Mouse (Mus musculus): Measurements from ENCODE around the gene Kctd5. TPM values are rescaled to one million over a fixed set of nuclear protein-coding genes. Genes with fewer than 3 reads are reported as not detected.
A peak's percentile ranks its signal among the peaks of the same experiment; 100 is the strongest.
"Not testable (repeated sequence)": the region's sequence is repeated elsewhere in the genome, so short reads cannot be mapped to it uniquely, and the experiment has no call there.

Kctd5 gene
- 60.9 and 62.9 TPM in 2 replicates for polyA plus RNA-seq (2015; fragmentation: Nextera tagmentation; extraction: Ambion mirVana)

- under 1% methylated on average over 61 of the region's 62 CpGs for WGBS
- Histone ChIP-seq H3K36me3 (peaks cover 21% of the 10 kb centered on the region), H3K4me2 (peak within 1 kb of the TSS; percentile 67), H3K27me3 (no peaks in the 10 kb centered on the region), H3K4me1 (peaks cover 12% of the 10 kb centered on the region), H3K9me3 (no peaks in the 10 kb centered on the region), H3K27ac (peak within 1 kb of the TSS; percentile 88), H3K4me3 (peak within 1 kb of the TSS; percentile 92), H3K9ac (peak within 1 kb of the TSS; percentile 95)
- ATAC-seq (ENCODE audit: insufficient number of reproducible peaks, low FRiP score, low TSS enrichment, low read depth), result peak; percentile 95
Observed at GRCm38 (mm10) chr17:24072919-24073696, at the start of gene Kctd5. Gene Kctd5 (minus strand): TSS chr17:24073485.

DNA sequence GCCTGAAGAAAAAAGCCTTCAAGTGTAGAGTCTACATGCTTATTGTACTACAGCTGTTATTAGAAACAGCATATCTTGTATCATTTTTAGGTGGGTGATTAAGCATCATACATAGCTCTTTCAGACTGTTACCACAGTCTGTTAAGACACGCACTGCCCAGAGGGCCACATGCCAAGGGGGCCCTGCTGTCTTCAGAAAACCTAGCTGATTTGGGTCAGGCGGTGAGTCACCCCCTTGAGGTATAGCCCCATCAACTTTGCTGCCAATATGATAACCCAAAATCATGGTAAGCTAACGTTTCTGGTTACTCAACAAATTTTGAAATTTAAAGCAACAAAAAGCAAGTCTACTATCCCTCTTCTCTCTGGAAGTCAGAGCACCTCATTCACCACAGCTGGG is 46.2 kb upstream of the Kctd5 start:
- Histone ChIP-seq H3K4me2 (no peak overlapping the region), H3K4me3 (no peak overlapping the region), H3K4me1 (peaks cover 9% of the 10 kb centered on the region; the same call in 1 of the 2 replicates), H3K9ac (no peak overlapping the region), H3K9me3 (no peaks in the 10 kb centered on the region), H3K27me3 (no peaks in the 10 kb centered on the region), H3K36me3 (no peaks in the 10 kb centered on the region; the same call in 1 of the 2 replicates), H3K27ac (no peak overlapping the region)
- WGBS, result 71% methylated on average over 3 of the region's 3 CpGs
- ATAC-seq (ENCODE audit: insufficient number of reproducible peaks, low FRiP score, low TSS enrichment, low read depth), result no peak

GRCm38 (mm10) chr17:24113031-24113430 is 39.7 kb upstream of the Kctd5 start:
- no peak overlapping the region for H3K9ac ChIP-seq
- no peaks in the 10 kb centered on the region for H3K27me3 ChIP-seq
- H3K9me3 ChIP-seq, result no peaks in the 10 kb centered on the region
- WGBS, result 88% methylated on average over 4 of the region's 4 CpGs
- H3K4me3 ChIP-seq, result no peak overlapping the region
- no peak for ATAC-seq (ENCODE audit: insufficient number of reproducible peaks, low FRiP score, low TSS enrichment, low read depth)
- H3K27ac ChIP-seq, result no peak overlapping the region
- H3K36me3 ChIP-seq, result peaks cover 18% of the 10 kb centered on the region
- H3K4me1 ChIP-seq, result peaks cover 6% of the 10 kb centered on the region; the same call in 1 of the 2 replicates
- no peak overlapping the region for H3K4me2 ChIP-seq

DNA sequence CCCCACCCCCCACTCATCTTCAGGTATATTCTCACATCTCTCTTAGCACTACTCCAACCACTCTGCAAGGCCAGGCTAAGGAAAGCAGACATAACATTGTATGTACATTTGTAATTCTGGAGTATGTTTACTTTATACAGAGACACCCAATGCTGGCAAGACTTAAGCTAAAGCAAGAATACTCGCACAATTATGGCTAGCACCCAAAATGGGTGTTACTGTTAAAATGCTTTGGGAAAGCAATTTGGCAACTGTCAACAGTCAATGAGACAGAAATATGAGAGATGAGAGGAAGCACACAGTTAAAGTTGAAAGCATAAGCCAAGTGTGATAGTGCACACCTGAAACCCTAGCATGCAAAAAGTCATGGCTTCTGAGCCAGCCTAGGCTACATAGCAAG is 38.0 kb upstream of the Kctd5 start:
- H3K4me1 ChIP-seq, result 0 out of 2 replicates have a peak, but pooled peaks cover under 1% of the 10 kb centered on the region
- peaks cover 25% of the 10 kb centered on the region for H3K36me3 ChIP-seq
- WGBS, result 72% methylated on average over 1 of the region's 1 CpGs
- H3K27me3 ChIP-seq, result no peaks in the 10 kb centered on the region
- ATAC-seq (ENCODE audit: insufficient number of reproducible peaks, low FRiP score, low TSS enrichment, low read depth), result no peak
- no peak overlapping the region for H3K4me2 ChIP-seq
- no peak overlapping the region for H3K27ac ChIP-seq
- no peaks in the 10 kb centered on the region for H3K9me3 ChIP-seq
- H3K4me3 ChIP-seq, result no peak overlapping the region
- H3K9ac ChIP-seq, result no peak overlapping the region

DNA sequence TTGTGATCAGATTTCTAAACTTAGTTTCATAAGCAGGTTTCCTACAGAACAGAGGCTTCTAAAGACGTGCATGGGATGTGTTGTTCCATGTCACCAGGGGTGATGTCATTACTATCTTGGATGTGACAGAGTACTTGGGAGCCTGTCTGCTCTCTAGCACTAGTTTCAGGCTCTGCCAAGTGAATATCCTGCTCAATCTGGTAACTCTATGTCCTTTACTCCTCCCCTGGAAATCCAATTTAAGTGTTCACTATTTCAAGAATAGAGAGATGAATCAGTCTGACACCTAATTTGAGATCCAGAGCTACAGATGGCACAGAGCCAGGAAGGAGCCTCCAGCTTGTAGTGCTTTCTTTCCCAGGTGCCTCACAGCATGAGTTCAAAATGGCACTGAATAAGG is 35.6 kb upstream of the Kctd5 start:
- Histone ChIP-seq H3K4me1 (no peaks in the 10 kb centered on the region), H3K4me2 (no peak overlapping the region), H3K9ac (no peak overlapping the region), H3K36me3 (peaks cover 45% of the 10 kb centered on the region), H3K27ac (no peak overlapping the region), H3K27me3 (no peaks in the 10 kb centered on the region), H3K9me3 (no peaks in the 10 kb centered on the region), H3K4me3 (no peak overlapping the region)
- ATAC-seq (ENCODE audit: insufficient number of reproducible peaks, low FRiP score, low TSS enrichment, low read depth), result no peak
- WGBS, result 54% methylated on average over 1 of the region's 1 CpGs

DNA sequence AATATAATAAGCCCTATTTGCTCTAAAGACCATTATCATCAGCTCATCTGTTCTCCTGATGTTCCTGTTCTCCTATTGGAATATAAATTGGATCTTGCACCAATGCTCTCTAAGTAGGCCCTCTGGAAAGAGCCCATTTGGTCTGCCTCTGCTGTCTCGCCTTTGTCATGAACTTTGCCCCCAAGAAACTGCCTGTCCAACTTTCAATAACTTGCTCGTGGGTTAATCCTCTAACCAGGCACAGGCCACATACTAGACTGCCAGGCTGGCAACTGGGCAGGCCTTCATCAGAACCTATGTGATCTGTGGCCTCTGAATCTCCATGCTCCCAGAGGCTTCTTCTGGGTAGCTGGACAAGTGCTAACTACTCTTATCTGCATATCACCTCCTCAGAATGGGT is 31.8 kb upstream of the Kctd5 start:
- H3K36me3 ChIP-seq, result peaks cover 59% of the 10 kb centered on the region
- no peak overlapping the region for H3K4me2 ChIP-seq
- no peaks in the 10 kb centered on the region for H3K4me1 ChIP-seq
- H3K4me3 ChIP-seq, result no peak overlapping the region
- no peak for ATAC-seq (ENCODE audit: insufficient number of reproducible peaks, low FRiP score, low TSS enrichment, low read depth)
- H3K9ac ChIP-seq, result no peak overlapping the region
- H3K27ac ChIP-seq, result no peak overlapping the region
- WGBS, result 86% methylated on average over 2 of the region's 2 CpGs
- no peaks in the 10 kb centered on the region for H3K9me3 ChIP-seq
- H3K27me3 ChIP-seq, result no peaks in the 10 kb centered on the region

- Histone ChIP-seq H3K27me3 (no peaks in the 10 kb centered on the region), H3K4me1 (no peaks in the 10 kb centered on the region), H3K4me2 (no peak overlapping the region), H3K9me3 (no peaks in the 10 kb centered on the region), H3K9ac (no peak overlapping the region), H3K36me3 (peaks cover 60% of the 10 kb centered on the region), H3K4me3 (no peak overlapping the region), H3K27ac (no peak overlapping the region)
- WGBS, result 90% methylated on average over 4 of the region's 4 CpGs
- ATAC-seq (ENCODE audit: insufficient number of reproducible peaks, low FRiP score, low TSS enrichment, low read depth), result no peak
Observed at GRCm38 (mm10) chr17:24098354-24098753, 25.1 kb upstream of the Kctd5 start.

GRCm38 (mm10) chr17:24090575-24090974 is 17.3 kb upstream of the Kctd5 start:
- Histone ChIP-seq H3K27me3 (no peaks in the 10 kb centered on the region), H3K4me2 (no peak overlapping the region), H3K4me1 (no peaks in the 10 kb centered on the region), H3K4me3 (no peak overlapping the region), H3K36me3 (peaks cover 73% of the 10 kb centered on the region), H3K27ac (no peak overlapping the region), H3K9ac (no peak overlapping the region), H3K9me3 (no peaks in the 10 kb centered on the region)
- 96% methylated on average over 1 of the region's 1 CpGs for WGBS
- ATAC-seq (ENCODE audit: insufficient number of reproducible peaks, low FRiP score, low TSS enrichment, low read depth), result no peak

- 76% methylated on average over 4 of the region's 4 CpGs for WGBS
- not testable (repeated sequence) for ATAC-seq (ENCODE audit: insufficient number of reproducible peaks, low FRiP score, low TSS enrichment, low read depth); H3K4me3 ChIP-seq; H3K27ac ChIP-seq; H3K27me3 ChIP-seq; H3K9ac ChIP-seq; H3K4me1 ChIP-seq; H3K9me3 ChIP-seq; H3K4me2 ChIP-seq
- H3K36me3 ChIP-seq, result peaks cover 71% of the 10 kb centered on the region
Observed at GRCm38 (mm10) chr17:24086399-24086798, 13.1 kb upstream of the Kctd5 start.

GRCm38 (mm10) chr17:24084593-24084992 is 11.3 kb upstream of the Kctd5 start:
- no peaks in the 10 kb centered on the region for H3K4me1 ChIP-seq
- H3K4me3 ChIP-seq, result no peak overlapping the region
- H3K36me3 ChIP-seq, result peaks cover 67% of the 10 kb centered on the region
- H3K9ac ChIP-seq, result no peak overlapping the region
- H3K27ac ChIP-seq, result no peak overlapping the region
- no peak overlapping the region for H3K4me2 ChIP-seq
- no peak for ATAC-seq (ENCODE audit: insufficient number of reproducible peaks, low FRiP score, low TSS enrichment, low read depth)
- no peaks in the 10 kb centered on the region for H3K9me3 ChIP-seq
- WGBS, result 66% methylated on average over 1 of the region's 1 CpGs
- no peaks in the 10 kb centered on the region for H3K27me3 ChIP-seq

GRCm38 (mm10) chr17:24077101-24077500 is 3.8 kb upstream of the Kctd5 start:
- no peak overlapping the region for H3K9ac ChIP-seq
- no peak overlapping the region for H3K4me3 ChIP-seq
- no peaks in the 10 kb centered on the region for H3K27me3 ChIP-seq
- no peak overlapping the region for H3K4me2 ChIP-seq
- no peak overlapping the region for H3K27ac ChIP-seq
- ATAC-seq (ENCODE audit: insufficient number of reproducible peaks, low FRiP score, low TSS enrichment, low read depth), result no peak
- 83% methylated on average over 2 of the region's 2 CpGs for WGBS
- peaks cover 50% of the 10 kb centered on the region for H3K36me3 ChIP-seq
- no peaks in the 10 kb centered on the region for H3K9me3 ChIP-seq
- H3K4me1 ChIP-seq, result peaks cover 3% of the 10 kb centered on the region

- ATAC-seq (ENCODE audit: insufficient number of reproducible peaks, low FRiP score, low TSS enrichment, low read depth), result no peak
- WGBS, result 91% methylated on average over 3 of the region's 3 CpGs
- H3K27ac ChIP-seq, result no peak overlapping the region
- H3K36me3 ChIP-seq, result peaks cover 14% of the 10 kb centered on the region; the same call in 1 of the 2 replicates
- H3K9ac ChIP-seq, result no peak overlapping the region
- no peaks in the 10 kb centered on the region for H3K27me3 ChIP-seq
- H3K4me3 ChIP-seq, result no peak overlapping the region
- no peaks in the 10 kb centered on the region for H3K9me3 ChIP-seq
- no peak overlapping the region for H3K4me2 ChIP-seq
- peaks cover 12% of the 10 kb centered on the region for H3K4me1 ChIP-seq
Observed at GRCm38 (mm10) chr17:24069531-24069930, 3.8 kb downstream of the Kctd5 start.

Measured in limb, embryonic 15.5 days (tissue).